Comparison of ENCODE assay signal across 8 mouse cellular contexts in the genomic region with DNA sequence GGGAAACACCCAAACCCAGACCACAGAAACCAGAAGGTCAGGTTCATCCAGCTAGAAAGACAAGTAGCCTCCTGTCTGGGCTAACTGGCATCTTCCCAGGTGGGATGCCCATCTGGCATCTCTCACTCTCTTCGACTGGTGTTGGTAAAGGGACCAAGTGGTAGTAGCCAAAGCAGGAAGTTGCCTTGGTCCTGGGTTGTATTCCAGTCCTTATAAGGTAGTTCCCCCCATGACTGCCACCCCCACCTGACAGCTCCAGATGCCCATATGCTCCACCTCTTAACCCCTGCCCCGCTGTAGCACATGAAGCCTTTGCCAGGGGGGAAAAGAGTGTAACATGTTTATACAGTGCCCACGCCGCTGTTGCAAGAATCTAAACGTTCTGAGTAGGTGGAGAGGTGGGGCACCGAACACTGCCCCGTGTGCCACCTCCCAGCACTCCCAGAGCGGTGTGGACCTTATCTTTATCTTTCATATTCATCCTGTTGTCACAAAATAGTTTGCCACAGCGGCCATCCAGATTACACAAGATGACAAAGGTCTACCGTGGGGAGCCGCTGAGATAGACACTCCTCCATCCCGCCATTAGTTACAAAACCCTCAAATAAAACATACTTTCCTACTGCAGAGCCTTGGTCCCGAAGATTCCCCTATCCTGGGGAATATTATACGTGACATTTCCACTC. TPM values are rescaled to one million over a fixed set of nuclear protein-coding genes. Genes with fewer than 3 reads are reported as not detected.
DNase-seq lines count a peak whose midpoint lies in the region; ATAC-seq and TF ChIP-seq lines count a peak whose summit lies in the region.

No protein-coding gene starts in this region.

- DNase-seq in urinary bladder, postnatal 14 days (ENCODE audit: low spot score), result peak; percentile 66
- DNase-seq in urinary bladder, postnatal 4 days (ENCODE audit: low spot score in 2 of 2), result no peak
- DNase-seq in embryonic facial prominence, embryonic 11.5 days (ENCODE audit: low spot score), result no peak
- peak; percentile 82 for DNase-seq in heart, postnatal 0 days (ENCODE audit: low spot score)
- no peak for DNase-seq in frontal cortex, postnatal 25 days (ENCODE audit: low spot score in 2 of 2)
- no peak for DNase-seq in layer of hippocampus, postnatal 36 days

- 42% methylated on average over 14 of the region's 14 CpGs for WGBS in embryonic facial prominence, embryonic 11.5 days
- 4% methylated on average over 14 of the region's 14 CpGs for WGBS in heart, postnatal 0 days
- WGBS in liver, embryonic 15.5 days (ENCODE audit: insufficient replicate concordance), result 4% methylated on average over 14 of the region's 14 CpGs
- WGBS in neural tube, embryonic 14.5 days, result 33% methylated on average over 14 of the region's 14 CpGs

- peak overlapping the region; percentile 98 for H3K4me3 ChIP-seq in embryonic facial prominence, embryonic 11.5 days (ENCODE audit: low read depth, low read length)
- peak overlapping the region; percentile 98 for H3K4me3 ChIP-seq in heart, postnatal 0 days (ENCODE audit: low read depth, low read length)
- H3K4me3 ChIP-seq in liver, embryonic 15.5 days (replicated peaks), result peak overlapping the region; percentile 97
- peak overlapping the region; percentile 95 for H3K4me3 ChIP-seq in neural tube, embryonic 14.5 days (ENCODE audit: low read depth, low read length)

- peak overlapping the region; percentile 92 for H3K9ac ChIP-seq in embryonic facial prominence, embryonic 11.5 days (replicated peaks; ENCODE audit: low read length)
- H3K9ac ChIP-seq in heart, postnatal 0 days (replicated peaks; ENCODE audit: low read depth, low read length), result peak overlapping the region; percentile 98
- peak overlapping the region; percentile 94 for H3K9ac ChIP-seq in liver, embryonic 15.5 days
- H3K9ac ChIP-seq in neural tube, embryonic 14.5 days (replicated peaks; ENCODE audit: low read depth, low read length), result peak overlapping the region; percentile 91

- H3K9me3 ChIP-seq in embryonic facial prominence, embryonic 11.5 days (replicated peaks; ENCODE audit: control insufficient read depth, low read length), result no peaks in the 10 kb centered on the region
- H3K9me3 ChIP-seq in heart, postnatal 0 days (replicated peaks; ENCODE audit: control insufficient read depth, low read length), result no peaks in the 10 kb centered on the region
- H3K9me3 ChIP-seq in liver, embryonic 15.5 days (replicated peaks), result no peaks in the 10 kb centered on the region
- no peaks in the 10 kb centered on the region for H3K9me3 ChIP-seq in neural tube, embryonic 14.5 days (ENCODE audit: control insufficient read depth, low read length)

- no peak for TF ChIP-seq EP300 in heart, postnatal 0 days (IDR thresholded peaks at IDR 0.05; ENCODE audit: low read depth)

- ATAC-seq in embryonic facial prominence, embryonic 11.5 days (replicated peaks; ENCODE audit: insufficient number of reproducible peaks, low FRiP score, low TSS enrichment, low read depth), result no peak
- peak; percentile 51 for ATAC-seq in heart, postnatal 0 days (ENCODE audit: insufficient read depth, low read depth)
- no peak for ATAC-seq in liver, embryonic 15.5 days (ENCODE audit: insufficient read depth)
- ATAC-seq in neural tube, embryonic 14.5 days (ENCODE audit: low read depth), result no peak

- H3K36me3 ChIP-seq in embryonic facial prominence, embryonic 11.5 days (replicated peaks; ENCODE audit: control insufficient read depth, insufficient read depth, low read depth, low read length), result peaks cover 6% of the 10 kb centered on the region
- peaks cover 34% of the 10 kb centered on the region for H3K36me3 ChIP-seq in heart, postnatal 0 days (replicated peaks; ENCODE audit: control insufficient read depth, insufficient read depth, low read length)
- H3K36me3 ChIP-seq in liver, embryonic 15.5 days (replicated peaks), result peaks cover 25% of the 10 kb centered on the region
- H3K36me3 ChIP-seq in neural tube, embryonic 14.5 days (ENCODE audit: control insufficient read depth, insufficient read depth, low read length), result peaks cover 28% of the 10 kb centered on the region

- H3K27me3 ChIP-seq in embryonic facial prominence, embryonic 11.5 days (ENCODE audit: control insufficient read depth, insufficient read depth, low read length), result no peaks in the 10 kb centered on the region
- no peaks in the 10 kb centered on the region for H3K27me3 ChIP-seq in heart, postnatal 0 days (ENCODE audit: control insufficient read depth, insufficient read depth, low read length)
- no peaks in the 10 kb centered on the region for H3K27me3 ChIP-seq in liver, embryonic 15.5 days
- no peaks in the 10 kb centered on the region for H3K27me3 ChIP-seq in neural tube, embryonic 14.5 days (ENCODE audit: control insufficient read depth, insufficient read depth, low read length)

- no peaks in the 10 kb centered on the region for H3K4me1 ChIP-seq in embryonic facial prominence, embryonic 11.5 days (ENCODE audit: control insufficient read depth, insufficient read depth, low read length)
- H3K4me1 ChIP-seq in heart, postnatal 0 days (ENCODE audit: control insufficient read depth, insufficient read depth), result peaks cover 33% of the 10 kb centered on the region
- peaks cover 37% of the 10 kb centered on the region for H3K4me1 ChIP-seq in liver, embryonic 15.5 days (replicated peaks)
- H3K4me1 ChIP-seq in neural tube, embryonic 14.5 days (ENCODE audit: control insufficient read depth, insufficient read depth, low read length), result peaks cover 13% of the 10 kb centered on the region

- TF ChIP-seq CTCF in heart, postnatal 0 days (IDR thresholded peaks at IDR 0.05; ENCODE audit: low read depth), result no peak

- H3K27ac ChIP-seq in embryonic facial prominence, embryonic 11.5 days (replicated peaks; ENCODE audit: low read depth, low read length), result no peak overlapping the region
- peak overlapping the region; percentile 98 for H3K27ac ChIP-seq in heart, postnatal 0 days (ENCODE audit: low read depth)
- peak overlapping the region; percentile 78 for H3K27ac ChIP-seq in liver, embryonic 15.5 days (replicated peaks)
- H3K27ac ChIP-seq in neural tube, embryonic 14.5 days (ENCODE audit: low read depth, low read length), result no peak overlapping the region

- H3K4me2 ChIP-seq in embryonic facial prominence, embryonic 11.5 days (ENCODE audit: low read depth, low read length), result peak overlapping the region; percentile 87
- H3K4me2 ChIP-seq in heart, postnatal 0 days (ENCODE audit: low read depth, low read length), result peak overlapping the region; percentile 94
- peak overlapping the region; percentile 99 for H3K4me2 ChIP-seq in liver, embryonic 15.5 days
- peak overlapping the region; percentile 86 for H3K4me2 ChIP-seq in neural tube, embryonic 14.5 days (ENCODE audit: low read depth, low read length)

RNA-seq across cellular contexts. Expression of a gene that starts 1.0 kb away (rescaled TPM):
- 3.1 and 4.4 TPM in 2 replicates for polyA plus RNA-seq in embryonic facial prominence, embryonic 11.5 days (2014; fragmentation: Nextera tagmentation; extraction: Ambion mirVana)
- total RNA-seq in heart, postnatal 0 days (2014; rRNA removed; ENCODE audit: low replicate concordance), result 71.6 and 120 TPM in 2 replicates
- 3.6 and 4.0 TPM in 2 replicates for polyA plus RNA-seq in heart, postnatal 0 days (2015; fragmentation: Nextera tagmentation; extraction: Ambion mirVana)
- 2.1 and 2.6 TPM in 2 replicates for polyA plus RNA-seq in liver, embryonic 15.5 days (2015; fragmentation: Nextera tagmentation; extraction: Ambion mirVana)
- polyA plus RNA-seq in neural tube, embryonic 14.5 days (2014; fragmentation: Nextera tagmentation; extraction: Ambion mirVana), result 7.4 and 8.5 TPM in 2 replicates
- 10 to 100 TPM; 25.3 to 31.9 TPM for total RNA-seq in layer of hippocampus, postnatal 36 days (2021)

RNA-seq across cellular contexts. Expression of a gene that starts 36.3 kb away (rescaled TPM):
- 61.6 and 64.2 TPM in 2 replicates for polyA plus RNA-seq in embryonic facial prominence, embryonic 11.5 days (2014; fragmentation: Nextera tagmentation; extraction: Ambion mirVana)
- 25.9 and 35.5 TPM in 2 replicates for total RNA-seq in heart, postnatal 0 days (2014; rRNA removed; ENCODE audit: low replicate concordance)
- polyA plus RNA-seq in heart, postnatal 0 days (2015; fragmentation: Nextera tagmentation; extraction: Ambion mirVana), result 35.5 and 38.9 TPM in 2 replicates
- polyA plus RNA-seq in liver, embryonic 15.5 days (2015; fragmentation: Nextera tagmentation; extraction: Ambion mirVana), result 7.7 and 9.0 TPM in 2 replicates
- polyA plus RNA-seq in neural tube, embryonic 14.5 days (2014; fragmentation: Nextera tagmentation; extraction: Ambion mirVana), result 62.2 and 62.8 TPM in 2 replicates
- total RNA-seq in layer of hippocampus, postnatal 36 days (2021), result 10 to 100 TPM; 52.4 to 53.3 TPM

RNA-seq across cellular contexts. Expression of a gene that starts 50.7 kb away (rescaled TPM):
- 29.2 and 31.6 TPM in 2 replicates for polyA plus RNA-seq in embryonic facial prominence, embryonic 11.5 days (2014; fragmentation: Nextera tagmentation; extraction: Ambion mirVana)
- 34.3 and 39.9 TPM in 2 replicates for total RNA-seq in heart, postnatal 0 days (2014; rRNA removed; ENCODE audit: low replicate concordance)
- 18.0 and 20.6 TPM in 2 replicates for polyA plus RNA-seq in heart, postnatal 0 days (2015; fragmentation: Nextera tagmentation; extraction: Ambion mirVana)
- polyA plus RNA-seq in liver, embryonic 15.5 days (2015; fragmentation: Nextera tagmentation; extraction: Ambion mirVana), result 29.9 and 33.5 TPM in 2 replicates
- 37.5 and 41.2 TPM in 2 replicates for polyA plus RNA-seq in neural tube, embryonic 14.5 days (2014; fragmentation: Nextera tagmentation; extraction: Ambion mirVana)
- total RNA-seq in layer of hippocampus, postnatal 36 days (2021), result 10 to 100 TPM; 48.6 to 51.6 TPM

RNA-seq across cellular contexts. Expression of a gene that starts 53.6 kb away (rescaled TPM):
- polyA plus RNA-seq in embryonic facial prominence, embryonic 11.5 days (2014; fragmentation: Nextera tagmentation; extraction: Ambion mirVana), result 16.4 and 17.4 TPM in 2 replicates
- 38.4 and 60.6 TPM in 2 replicates for total RNA-seq in heart, postnatal 0 days (2014; rRNA removed; ENCODE audit: low replicate concordance)
- 17.3 and 17.8 TPM in 2 replicates for polyA plus RNA-seq in heart, postnatal 0 days (2015; fragmentation: Nextera tagmentation; extraction: Ambion mirVana)
- polyA plus RNA-seq in liver, embryonic 15.5 days (2015; fragmentation: Nextera tagmentation; extraction: Ambion mirVana), result 20.1 and 22.3 TPM in 2 replicates
- 16.0 and 18.3 TPM in 2 replicates for polyA plus RNA-seq in neural tube, embryonic 14.5 days (2014; fragmentation: Nextera tagmentation; extraction: Ambion mirVana)
- total RNA-seq in layer of hippocampus, postnatal 36 days (2021), result 10 to 100 TPM; 48.4 to 50.1 TPM

Comparison
In these comparisons a context has a peak if more than half of its experiments do, and no peak if none do; other contexts are left out.
1. DNase-seq: peak in urinary bladder, postnatal 14 days (single experiment) and heart, postnatal 0 days (single experiment); none in urinary bladder, postnatal 4 days (0 of 2), embryonic facial prominence, embryonic 11.5 days (single experiment), frontal cortex, postnatal 25 days (0 of 2) and layer of hippocampus, postnatal 36 days (0 of 2).
2. H3K27ac ChIP-seq: peak in heart, postnatal 0 days (single experiment) and liver, embryonic 15.5 days (single experiment); none in embryonic facial prominence, embryonic 11.5 days (single experiment) and neural tube, embryonic 14.5 days (single experiment).
3. Peak in every context shown above with its lines, with median percentiles within 50 percentile points of each other: H3K4me2 ChIP-seq, H3K4me3 ChIP-seq and H3K9ac ChIP-seq.